Mouse (Mus musculus): Measurements from ENCODE around the gene Slco4a1.

Gene Slco4a1

DNA sequence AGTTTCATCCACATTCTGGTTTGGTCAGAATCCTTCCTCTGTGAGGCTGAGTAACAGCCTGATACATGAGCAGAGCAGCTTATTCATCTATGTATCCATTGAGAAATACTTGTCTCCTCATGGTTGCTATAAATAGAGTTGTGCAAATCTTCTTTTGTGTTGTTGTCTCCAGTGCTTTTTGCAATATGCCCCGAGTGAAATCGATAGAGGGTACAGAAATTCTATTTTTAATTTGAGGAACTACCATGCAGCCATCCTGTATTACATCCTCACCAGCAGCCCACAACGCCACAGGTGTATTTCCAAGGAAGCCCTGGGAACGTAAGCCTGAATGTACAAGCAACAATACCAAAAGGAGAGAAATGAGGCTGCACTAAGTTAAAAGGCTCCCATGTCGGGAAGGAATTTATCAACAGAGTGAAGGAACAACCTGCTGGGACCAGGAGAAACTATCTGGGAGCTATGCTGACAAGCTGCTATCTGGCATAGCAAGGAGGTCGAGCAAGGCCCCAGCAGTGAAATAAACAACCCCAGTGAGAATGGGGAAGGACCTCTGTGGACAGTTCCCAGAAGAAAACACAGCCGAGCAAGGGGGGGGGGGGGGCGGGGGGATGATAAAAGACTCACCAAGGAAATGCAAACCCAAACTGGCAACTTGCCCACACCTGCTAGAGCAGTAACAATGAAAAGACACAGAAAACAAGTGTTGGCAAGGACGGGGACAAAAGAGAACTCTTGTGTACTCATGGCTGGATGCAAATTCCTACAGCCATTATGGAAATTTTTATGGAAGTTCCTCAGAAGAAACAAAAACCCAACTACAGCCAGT is 10.9 kb upstream of the Slco4a1 start:
- no peak for DNase-seq (ENCODE audit: low spot score)

DNA sequence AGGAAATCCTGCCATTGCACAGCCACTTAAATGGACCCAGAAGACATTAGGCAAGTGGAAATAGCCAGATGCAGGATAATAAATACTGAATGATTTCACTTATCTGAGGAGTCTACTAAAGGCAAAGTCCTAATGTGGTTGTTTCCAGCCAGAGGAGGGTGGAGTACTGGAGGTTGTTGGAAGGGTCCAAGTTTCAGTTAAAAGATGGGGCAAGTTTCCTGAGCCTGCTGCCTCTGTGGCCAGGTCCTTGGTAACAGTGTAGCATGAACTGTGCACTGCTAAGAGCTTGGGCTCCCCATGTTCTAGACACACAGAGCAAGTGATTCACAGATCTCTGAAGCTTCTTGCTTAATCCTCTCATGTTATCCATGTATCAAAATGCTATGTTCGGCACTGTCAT is 10.1 kb upstream of the Slco4a1 start:
- no peak for DNase-seq (ENCODE audit: low spot score)

DNA sequence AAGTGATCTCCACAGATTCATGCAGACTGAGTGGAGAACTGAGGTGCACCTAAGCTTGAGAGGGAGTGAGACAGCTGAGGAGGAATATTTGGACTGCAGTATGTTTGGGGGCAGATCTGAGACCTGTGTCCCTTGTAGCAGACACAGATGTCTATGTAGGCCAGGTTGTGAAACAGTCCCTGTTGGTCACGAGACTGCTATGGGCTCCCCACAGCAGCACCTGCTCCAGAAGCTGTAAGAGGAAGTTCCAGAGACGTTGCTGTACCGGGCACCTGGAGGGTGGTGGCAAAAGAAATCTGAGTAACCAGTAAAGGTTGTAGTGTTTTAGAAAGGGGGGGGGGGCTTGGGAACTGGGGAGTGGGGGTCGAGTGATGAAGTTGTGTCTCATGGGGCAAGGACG is 7.0 kb upstream of the Slco4a1 start:
- no peak for DNase-seq (ENCODE audit: low spot score)

DNA sequence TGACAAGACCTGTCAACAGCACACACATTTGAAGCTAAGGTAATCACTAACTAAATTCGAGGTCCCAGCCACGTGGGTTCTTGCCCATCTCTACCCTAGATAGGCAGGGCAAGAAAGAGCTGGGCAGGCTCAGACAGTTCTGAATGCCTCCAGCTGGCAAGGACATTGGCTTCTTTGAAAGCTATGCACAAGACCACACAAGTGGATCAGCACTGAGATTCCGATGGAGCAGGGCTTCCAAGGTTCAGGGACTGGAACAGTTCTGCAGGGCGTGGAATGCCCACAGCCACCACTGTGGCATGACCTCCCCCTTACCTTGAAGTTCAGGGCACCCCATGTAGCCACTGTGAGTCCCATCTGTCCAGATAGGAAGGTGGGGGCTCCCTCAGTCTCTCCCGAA is 5.5 kb upstream of the Slco4a1 start:
- no peak for DNase-seq (ENCODE audit: low spot score)

DNA sequence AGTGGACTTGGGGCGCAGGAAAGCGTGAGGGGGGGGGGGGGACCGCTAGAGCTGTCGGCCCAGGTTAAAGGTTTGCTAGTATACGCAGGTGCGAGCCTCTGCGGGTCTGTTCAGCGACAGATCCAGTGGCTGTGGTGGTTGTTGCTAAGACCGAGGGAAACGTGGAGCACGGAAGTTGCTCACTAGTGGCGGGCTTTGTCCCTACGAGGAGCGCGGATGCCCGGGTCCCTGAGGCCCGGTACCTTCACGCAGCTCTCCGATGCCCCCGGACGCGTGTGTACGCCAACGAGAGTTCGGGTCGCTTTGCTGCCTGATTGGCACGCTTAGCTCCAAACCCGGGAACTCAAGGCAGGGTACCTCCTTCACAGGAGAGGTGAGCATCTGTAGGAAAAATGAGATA is 660 bp downstream of the Slco4a1 start:
- DNase-seq (ENCODE audit: low spot score) = peak; percentile 43

DNA sequence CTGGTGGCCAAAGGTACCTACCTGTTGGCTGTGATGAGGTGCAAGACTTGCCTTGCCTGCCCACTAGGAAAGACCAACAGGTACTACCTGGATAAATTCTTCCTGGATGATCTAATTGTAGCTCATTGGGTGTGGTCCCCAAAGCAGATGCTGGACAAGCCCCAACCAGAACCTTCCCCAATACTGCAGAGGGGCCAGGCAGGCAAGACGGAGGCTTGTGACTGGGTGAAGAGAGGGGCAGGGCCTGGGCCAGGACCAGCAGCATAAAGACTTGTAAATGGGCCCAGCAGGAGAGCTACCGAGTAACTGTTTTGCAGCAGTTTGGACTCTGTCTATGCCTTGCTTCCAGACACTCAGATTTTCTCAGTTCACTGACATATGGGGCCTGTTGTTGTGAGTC is 1.6 kb downstream of the Slco4a1 start:
- no peak for DNase-seq (ENCODE audit: low spot score)

DNA sequence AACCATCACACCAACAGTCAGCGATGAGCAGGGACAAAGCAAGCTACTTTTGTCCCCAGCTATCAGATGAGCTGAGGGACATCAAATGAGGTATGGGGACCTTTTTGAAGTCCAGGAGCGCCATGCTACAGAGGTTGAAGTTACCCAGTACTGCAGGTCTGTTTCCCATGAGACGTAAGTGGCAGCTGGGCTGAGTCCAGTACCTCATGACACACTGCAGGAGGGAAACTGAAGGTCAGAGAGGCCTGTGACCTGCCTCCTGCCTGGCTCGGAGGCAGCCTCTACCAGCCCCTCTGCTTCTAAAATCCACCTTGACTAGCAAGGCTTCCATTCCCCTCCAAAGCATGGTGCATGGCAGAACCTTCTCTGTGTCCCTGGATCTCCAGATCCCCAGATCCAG is 3.4 kb downstream of the Slco4a1 start:
- no peak for DNase-seq (ENCODE audit: low spot score)

DNA sequence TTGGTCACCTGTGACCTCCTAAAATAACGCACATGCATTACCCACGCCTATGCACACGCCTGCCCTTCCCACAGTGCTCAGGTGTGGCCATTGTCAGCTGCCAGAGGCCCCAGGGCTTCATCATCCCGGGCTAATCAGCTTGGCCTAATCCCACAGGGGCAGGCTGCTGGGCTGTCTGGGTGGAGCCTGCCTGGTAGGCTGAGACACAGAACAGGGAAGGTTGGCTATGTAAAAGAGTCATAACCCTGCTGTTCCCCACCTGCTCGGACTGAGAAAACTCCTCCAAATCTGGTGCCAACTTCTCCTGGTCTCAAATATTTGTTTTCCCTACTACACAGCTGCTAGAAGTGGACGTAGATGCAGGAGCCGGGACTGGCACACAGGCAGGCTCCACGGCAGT is 4.8 kb downstream of the Slco4a1 start:
- DNase-seq (ENCODE audit: low spot score) = no peak

DNA sequence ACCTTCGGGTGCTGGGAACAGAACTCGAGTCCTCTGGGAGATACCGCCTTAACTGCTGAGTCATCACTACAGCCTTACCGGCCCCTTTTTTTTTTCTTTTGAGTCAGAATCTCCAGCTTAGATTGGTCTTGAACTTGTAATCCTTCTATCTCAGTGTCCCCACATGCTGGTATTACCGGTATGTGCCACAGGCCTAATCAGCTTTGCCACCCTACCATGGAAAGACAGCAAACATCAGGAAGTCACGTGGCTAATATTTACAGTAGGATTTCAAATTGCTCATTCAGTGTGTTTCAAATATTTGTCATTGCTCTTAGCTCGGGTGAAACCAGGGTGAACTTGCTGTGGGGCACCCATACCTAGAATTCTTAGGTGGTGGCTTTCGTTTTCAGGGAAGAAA is 6.5 kb downstream of the Slco4a1 start:
- no peak for DNase-seq (ENCODE audit: low spot score)

DNA sequence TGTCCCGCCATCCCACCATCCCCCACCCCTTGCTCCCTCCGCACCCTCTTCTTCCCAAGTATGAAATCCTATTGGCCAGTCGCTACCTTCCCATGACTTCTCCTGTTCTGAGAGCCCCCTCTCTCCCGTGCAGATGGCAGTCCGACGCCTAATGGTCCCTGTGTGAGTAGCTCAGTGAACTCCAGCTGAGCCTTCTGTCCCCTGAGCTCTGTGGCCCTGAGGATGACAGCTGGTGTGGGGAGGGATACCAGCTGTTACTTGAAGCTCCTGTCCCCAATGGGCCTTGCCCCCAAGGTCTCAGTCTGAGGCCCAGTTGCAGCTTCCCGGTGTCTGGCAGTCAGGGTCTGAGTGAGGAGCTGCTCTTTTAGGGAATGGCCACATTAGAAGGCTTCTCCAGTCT is 10.5 kb downstream of the Slco4a1 start:
- peak; percentile 23 for DNase-seq (ENCODE audit: low spot score)

DNA sequence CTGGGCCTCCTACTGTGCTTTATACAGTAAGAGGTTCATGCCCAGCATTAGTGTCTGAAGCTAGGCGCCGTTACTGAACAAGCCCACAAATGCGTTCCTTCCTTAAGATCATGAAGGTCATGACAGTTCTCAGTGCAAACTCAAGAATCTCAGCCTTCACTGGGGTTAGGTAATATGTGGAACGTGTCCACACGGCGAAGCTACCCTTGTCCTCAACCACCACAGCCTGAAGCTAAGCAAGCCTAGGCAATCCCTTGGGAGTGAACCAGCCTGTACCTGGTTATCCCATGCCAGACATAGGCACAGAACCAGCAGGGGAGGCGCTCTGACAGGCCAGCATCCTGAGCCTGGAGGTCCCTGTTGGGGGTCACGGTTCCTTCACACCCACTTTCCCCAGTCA is 12.8 kb downstream of the Slco4a1 start:
- no peak for DNase-seq (ENCODE audit: low spot score)

DNA sequence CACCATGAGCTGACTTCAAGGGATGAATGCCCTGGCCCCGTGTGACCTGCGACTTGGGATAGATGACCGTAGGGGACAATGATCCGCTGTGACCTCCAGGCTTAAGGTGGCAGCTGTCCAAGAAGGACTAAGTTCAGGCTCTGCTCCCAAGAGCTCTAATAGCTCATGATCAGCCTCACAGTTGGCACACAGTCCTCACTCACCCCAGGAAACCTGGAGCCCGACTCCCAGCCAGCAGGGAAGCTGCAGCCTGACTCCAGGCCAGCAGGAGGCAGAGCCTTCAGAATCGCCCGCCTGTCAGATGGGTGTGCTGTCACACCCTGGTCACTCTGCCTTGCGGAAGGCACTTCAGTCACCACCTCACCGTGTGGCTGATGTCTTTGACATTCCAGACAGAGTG is 13.7 kb downstream of the Slco4a1 start:
- DNase-seq (ENCODE audit: low spot score) = no peak

DNA sequence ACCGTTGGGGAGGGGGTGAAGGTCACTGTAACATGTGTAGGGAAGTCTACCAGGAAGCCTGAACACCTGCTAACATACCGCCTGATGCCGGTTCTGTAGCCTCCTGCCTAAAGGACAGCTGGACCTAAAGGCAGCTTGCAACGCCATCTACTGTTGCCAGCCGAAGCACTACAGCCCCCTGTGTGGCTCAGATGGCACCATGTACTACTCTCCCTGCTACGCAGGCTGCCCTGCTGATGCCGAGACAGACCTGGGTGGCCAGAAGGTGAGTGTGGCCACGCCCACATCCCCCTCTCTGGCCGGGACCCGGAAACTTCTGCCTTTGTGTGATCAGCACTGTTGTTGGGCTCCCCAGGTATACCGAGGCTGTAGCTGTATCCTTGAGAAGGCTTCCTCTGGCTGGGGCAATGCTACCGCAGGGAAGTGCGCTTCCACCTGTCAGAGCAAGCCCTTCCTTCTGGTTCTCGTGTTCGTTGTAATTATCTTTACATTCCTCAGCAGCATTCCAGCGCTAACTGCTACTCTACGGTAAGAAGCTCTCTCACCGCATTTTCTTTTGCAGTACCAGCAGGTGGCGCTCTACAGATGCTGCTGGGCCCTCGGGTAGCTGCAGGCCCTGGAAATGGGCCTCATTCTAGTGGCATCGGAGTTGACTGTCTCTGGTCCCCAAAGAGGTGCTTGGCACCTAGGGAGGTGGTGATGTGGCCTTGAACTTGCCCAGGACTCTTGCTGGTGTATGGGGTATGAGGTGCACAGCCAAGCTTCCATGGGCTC is 16.4 kb downstream of the Slco4a1 start:
- peak; percentile 78 for DNase-seq (ENCODE audit: low spot score)

DNA sequence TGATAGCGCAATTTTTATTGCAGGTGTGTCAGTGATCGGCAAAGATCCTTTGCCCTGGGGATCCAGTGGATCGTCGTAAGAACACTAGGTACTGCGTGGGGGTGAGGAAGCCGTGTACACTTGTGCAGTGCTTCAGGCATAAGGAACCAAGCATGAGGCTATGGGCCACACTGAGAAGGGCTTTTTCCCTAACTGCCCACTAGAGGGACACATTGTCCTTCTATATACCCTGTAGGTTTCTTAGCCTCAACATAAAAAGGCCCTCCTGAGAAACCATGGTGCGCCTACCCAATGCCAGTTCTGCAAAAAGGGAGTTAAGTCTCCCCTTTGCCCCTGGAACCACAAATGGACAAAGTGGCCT is 17.0 kb downstream of the Slco4a1 start:
- DNase-seq (ENCODE audit: low spot score) = peak; percentile 91

DNA sequence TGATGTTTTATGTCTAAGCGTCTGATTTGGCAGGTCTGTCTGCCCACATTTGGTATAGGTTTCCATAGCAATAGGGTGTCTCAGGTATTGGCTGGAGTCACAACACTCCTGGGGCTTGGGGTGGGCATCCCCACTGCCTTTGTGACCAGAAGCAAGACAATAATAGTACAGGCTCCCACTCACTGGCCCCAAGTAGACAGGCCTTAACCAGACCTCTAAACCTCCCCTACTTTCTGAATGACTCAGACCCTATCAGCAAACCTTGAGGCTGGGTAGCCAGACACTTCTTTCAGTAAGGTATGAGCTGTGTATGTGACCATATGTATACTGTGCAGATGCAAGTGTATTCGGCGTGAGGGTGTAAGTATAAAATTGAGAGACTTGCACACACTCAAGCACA is 18.8 kb downstream of the Slco4a1 start:
- DNase-seq (ENCODE audit: low spot score) = no peak

DNA sequence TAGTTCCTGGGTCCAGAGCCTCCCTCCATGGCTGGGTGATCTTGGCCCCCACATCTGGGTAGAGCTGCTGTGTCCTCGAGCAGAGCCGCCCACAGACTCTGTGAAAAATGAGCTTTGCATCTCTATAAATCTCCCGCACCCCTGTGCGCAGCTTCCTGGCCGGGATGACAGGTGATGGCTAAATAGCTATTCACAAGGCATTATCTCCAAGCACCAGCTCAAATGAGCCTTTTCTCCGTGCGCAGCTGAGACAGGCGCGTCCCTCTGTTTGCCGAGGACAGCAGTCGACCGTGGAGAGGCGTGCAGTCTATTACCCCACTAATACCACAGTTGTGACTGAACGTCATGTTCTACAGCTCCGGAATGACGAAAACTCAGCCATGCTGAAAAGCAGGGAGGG is 26.2 kb downstream of the Slco4a1 start:
- peak; percentile 63 for DNase-seq (ENCODE audit: low spot score)

DNA sequence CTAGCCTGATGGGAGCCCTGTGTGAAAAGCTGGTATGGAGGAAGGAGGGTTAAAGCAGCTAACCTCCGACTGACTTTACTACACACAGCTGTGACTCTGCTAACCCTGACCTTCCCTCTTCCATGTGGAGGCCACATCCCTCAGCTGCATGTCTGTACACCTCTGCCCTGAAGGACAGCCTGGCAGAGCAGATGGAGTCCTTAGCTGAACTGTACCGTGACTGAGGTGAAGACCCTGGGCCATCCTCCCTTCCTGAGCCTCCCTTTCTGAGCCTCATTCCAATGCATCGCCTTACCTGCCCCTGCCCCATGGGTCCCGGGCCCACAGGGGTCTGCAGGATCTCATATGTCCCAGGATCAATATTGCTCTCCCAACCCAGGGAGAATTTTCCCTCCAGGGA is 28.8 kb downstream of the Slco4a1 start:
- no peak for DNase-seq (ENCODE audit: low spot score)

DNA sequence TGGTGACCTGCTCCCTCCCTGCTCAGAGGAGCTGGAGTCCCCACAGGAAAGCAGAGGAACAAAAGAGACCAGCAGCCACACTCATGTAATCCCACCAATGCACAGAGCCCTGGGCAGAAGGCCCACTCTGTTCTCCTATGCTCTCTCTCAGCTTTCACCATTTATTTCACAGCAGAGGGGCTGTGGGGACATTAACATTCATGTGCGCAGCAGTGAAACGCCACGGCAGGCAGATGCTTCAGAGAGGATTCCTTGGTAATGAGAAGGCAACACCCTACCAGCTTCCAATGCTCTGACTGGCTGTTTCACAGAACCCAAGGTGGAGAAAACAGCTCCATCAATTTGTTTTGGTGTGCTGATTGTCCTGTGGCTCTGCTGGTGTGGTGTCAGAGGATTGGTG is 29.3 kb downstream of the Slco4a1 start:
- no peak for DNase-seq (ENCODE audit: low spot score)

DNA sequence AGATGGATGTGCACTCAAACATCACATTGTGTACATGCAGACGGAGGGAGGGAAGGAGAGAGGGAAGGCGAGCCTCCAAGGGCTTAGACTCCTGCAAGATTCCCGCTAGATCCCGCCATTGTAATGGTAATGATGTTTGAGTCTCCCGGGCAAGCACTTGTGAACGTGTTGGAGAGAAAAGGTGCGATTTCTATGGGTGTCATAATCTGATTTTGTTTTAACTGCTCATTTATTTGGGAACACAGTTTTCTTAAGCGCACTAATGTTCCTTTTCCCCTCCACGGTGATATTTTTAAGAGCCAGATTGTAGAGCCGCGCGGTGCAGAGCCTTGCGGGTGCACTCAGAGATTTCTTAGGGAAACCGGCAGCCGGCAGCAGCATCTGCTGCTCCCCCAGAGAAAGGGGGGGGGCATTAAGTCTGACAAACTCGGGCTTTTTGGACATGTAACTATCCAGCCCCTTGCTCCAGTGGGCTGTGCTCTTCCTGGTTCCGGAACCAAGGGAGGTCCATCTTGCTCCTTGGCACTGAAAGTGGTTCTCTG is 32.2 kb downstream of the Slco4a1 start:
- DNase-seq (ENCODE audit: low spot score) = peak; percentile 65

DNA sequence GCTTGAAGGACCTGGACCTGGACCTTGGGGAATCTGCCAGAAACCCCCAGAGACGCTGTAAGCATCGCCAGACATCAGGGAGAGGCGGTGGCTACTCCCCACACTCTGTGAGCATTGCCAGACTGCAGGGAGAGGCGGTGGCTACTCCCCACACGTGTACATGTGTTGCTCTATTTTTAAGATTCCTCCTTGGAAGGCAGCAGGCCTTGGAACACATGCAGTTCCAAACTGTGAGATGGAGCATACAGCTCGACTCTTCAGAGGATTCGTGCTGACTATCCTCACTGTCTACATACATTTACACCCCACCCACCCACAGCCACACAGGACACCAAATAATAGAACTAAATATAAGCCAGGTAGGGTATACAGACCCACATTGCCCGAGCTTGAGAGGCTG is 39.9 kb downstream of the Slco4a1 start:
- DNase-seq (ENCODE audit: low spot score) = no peak

DNA sequence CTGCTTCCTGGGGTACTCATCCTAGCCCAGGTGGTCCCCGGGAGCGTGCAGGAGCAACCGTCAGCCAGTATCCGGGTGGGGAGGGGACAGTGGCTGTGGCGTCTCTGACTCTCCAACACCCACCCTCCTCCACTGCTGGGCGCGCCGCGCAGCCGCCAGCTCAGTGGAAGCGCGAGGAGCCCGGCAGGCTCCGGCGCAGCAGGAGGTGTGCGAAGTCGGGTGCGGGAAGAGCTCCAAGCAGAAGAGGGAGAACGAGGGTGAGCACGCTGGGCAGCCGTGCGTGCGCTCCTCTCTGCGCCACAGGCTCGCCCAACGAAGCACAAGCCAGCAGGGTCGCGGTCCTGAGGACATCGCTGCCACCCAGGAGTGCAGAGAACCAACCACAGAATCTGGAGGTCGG is 43.7 kb downstream of the Slco4a1 start, which contains the start of gene Ntsr1:
Gene Ntsr1, plus strand, starts transcription at position 236 of the 400 bp plus-strand sequence.
- peak; percentile 28 for DNase-seq (ENCODE audit: low spot score)

DNA sequence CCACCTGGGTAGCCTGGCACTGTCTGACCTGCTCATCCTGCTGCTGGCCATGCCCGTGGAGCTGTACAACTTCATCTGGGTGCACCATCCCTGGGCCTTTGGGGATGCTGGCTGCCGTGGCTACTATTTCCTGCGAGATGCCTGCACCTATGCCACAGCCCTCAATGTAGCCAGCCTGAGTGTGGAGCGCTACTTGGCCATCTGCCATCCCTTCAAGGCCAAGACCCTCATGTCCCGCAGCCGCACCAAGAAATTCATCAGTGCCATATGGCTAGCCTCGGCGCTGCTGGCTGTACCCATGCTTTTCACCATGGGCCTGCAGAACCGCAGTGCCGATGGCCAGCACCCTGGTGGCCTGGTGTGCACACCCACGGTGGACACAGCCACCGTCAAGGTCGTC is 44.7 kb downstream of the Slco4a1 start:
- DNase-seq (ENCODE audit: low spot score) = no peak

DNA sequence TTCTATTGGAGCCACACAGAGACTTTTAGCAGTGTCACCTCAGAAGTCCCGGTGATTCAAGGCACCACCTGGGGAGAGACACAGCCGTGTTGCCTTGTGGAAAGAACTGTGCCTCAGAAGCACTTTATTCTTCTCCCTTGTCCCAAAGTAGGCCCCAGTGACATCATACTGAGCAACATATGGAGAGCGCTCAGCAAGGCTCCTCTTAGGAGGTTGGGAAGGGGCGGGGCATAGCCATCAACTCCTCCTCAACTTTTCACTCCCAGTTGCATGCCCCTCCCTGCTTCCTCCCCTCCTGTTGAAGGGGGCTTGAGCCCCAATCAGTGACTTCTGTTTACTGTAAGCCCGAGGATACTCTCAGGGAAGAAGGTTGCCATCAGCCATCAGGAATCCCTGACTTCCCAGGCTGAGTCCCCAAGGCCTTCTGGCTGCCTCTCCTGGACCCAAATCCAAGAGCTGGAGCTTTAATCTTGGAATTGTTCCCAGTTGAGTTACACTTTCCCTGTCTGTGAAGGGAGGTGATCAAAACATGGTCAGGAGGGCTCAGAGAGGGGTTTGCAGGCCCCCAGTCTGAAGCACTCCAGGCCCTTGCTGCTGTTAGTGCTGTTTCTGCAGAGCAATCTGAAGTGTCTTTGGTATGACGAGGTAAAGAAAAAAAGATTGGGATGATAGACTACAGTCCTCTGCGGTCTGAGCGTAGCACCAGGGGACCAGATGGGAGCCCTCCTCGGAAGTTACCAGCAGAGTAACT is 45.3 kb downstream of the Slco4a1 start:
- peak; percentile 15 for DNase-seq (ENCODE audit: low spot score)

All from embryo, embryonic 10 days (tissue).